Mouse (Mus musculus): ENCODE data around the gene Foxq1.

DNA sequence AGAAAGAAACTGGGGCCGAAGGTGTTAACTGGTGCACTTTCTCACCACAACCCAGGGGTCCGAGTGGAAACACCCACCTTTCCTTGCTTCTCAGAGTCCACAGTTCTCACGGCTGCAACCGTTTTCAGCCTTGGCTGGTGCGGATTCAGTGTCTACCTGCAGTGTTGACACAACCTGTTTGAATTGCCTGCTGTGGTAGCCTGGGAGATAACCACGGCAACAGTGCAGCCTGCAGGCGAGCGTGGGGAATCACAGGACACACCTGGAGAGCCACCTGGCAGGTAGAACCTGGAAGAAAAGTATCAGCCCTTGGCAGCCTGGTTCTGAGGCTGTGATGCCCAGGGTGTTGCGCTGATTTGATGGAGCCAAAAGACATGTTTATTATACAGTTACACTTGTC is 23.9 kb downstream of the Foxq1 start:
- no peak for TF ChIP-seq CTCF (IDR thresholded peaks at IDR 0.05; ENCODE audit: borderline replicate concordance, extremely low read depth, insufficient read depth, insufficient read length)
- TF ChIP-seq POLR2A (IDR thresholded peaks at IDR 0.05; ENCODE audit: borderline replicate concordance, extremely low read depth, insufficient read depth, insufficient read length, poor library complexity, severe bottlenecking), result no peak
